Mouse (Mus musculus): ENCODE measurements around the gene Dnase1l1. TPM values are rescaled to one million over a fixed set of nuclear protein-coding genes. Genes with fewer than 3 reads are reported as not detected.

The Dnase1l1 gene
- polyA plus RNA-seq (2017; shearing (Covaris generic)): 20.1 TPM

DNA sequence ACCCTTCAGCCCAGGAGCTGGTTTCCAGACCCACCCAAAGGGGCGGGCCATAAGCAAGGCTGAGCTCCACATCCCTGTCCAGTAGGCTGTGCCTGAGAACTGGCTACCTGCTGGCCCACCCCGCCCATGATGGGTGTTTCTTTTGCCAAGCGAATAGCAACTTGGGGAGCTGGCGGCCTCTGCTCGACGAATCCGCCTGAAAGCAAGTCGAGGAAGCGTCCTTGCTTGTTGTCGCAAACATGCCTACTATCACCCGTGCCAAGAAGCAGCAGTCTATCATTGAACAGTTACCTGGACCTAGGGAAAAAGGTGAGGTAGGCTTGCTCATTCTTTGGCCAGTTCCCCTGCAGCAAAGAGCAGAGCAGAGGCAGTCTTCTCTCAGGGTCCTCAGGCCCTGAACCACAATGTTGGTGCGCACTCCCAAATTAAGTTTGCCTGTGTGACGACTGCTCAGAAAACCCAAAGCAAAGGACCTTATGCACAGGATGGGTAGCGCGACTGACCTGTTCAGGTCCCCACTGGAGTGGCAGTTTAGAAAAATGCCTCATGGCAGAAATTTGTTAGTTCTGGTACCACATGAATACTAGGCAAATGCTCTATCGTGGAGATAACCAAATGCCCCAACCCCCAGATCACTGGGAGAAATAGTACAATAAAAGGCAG is at the start of gene Dnase1l1, which contains the start of gene Taz:
Gene Dnase1l1, minus strand, starts transcription at position 606 of the 663 bp plus-strand sequence.
Gene Taz, plus strand, starts transcription at position 181 of the 663 bp plus-strand sequence.

DNA sequence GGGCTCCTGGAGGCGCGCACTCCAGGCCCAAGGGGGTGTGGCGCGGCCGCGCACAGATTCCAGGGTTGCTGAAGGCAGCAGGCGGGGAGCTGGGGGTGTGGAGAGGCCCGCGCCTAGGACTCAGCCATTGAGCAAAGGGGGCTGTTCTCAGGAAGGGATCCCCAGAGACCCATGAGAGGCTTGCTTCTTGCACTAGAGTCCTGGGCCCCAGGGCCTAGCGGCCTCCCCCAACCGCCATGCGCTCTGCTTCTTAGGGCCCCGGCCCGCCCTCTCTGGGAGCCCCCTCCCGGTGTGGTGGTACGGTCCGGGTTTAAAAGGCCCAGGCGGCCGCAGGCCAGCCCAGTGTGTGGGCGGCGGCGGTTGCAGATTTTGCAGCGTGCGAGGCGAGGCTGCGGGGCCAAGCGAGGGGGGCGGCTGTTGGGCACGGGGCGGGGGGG is 46.6 kb upstream of the Dnase1l1 start, which contains the start of gene Plxna3:
Gene Plxna3, plus strand, starts transcription at position 342 of the 437 bp plus-strand sequence.

DNA sequence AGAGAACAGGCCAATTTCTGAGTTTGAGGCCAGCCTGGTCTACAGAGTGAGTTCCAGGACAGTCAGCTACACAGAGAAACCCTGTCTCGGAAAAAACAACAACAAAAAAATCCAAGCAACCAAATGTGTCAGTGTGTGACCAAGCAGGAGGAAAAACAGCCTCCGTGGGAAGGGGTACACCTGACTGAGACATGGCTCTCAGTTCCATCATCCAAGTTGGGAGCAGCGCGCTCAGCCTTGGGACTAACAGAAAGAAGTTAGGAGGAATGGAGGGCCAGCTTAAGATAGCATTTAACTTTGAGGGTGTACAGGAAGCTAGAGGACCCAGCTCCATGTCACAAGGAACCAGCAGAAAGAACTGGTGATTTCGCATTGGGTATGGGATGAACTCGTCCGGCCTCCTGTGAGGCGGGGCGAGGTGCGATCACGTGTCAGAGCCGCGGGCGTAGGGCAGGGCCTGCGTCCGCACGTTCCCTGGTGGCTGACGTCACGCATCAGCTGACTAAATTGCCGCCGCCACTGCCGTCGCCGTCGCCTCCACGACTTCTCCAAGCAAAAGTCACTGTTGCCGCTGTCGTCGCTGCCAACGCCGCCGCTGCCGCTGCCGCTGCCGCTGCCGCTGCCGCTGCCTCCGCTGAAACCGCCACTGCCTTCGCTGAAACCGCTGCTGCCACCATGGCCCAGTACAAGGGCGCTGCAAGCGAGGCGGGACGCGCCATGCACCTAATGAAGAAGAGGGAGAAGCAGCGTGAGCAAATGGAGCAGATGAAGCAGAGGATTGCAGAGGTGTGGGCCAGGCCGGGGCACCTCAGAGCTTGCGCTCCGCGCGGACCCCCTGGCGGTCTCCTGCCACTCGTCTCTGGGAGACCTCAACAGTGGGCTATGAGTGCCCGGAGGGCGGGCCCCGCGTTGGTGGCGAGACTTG is 30.7 kb upstream of the Dnase1l1 start, which contains the start of gene Fam50a:
Gene Fam50a, plus strand, starts transcription at position 494 of the 925 bp plus-strand sequence.

DNA sequence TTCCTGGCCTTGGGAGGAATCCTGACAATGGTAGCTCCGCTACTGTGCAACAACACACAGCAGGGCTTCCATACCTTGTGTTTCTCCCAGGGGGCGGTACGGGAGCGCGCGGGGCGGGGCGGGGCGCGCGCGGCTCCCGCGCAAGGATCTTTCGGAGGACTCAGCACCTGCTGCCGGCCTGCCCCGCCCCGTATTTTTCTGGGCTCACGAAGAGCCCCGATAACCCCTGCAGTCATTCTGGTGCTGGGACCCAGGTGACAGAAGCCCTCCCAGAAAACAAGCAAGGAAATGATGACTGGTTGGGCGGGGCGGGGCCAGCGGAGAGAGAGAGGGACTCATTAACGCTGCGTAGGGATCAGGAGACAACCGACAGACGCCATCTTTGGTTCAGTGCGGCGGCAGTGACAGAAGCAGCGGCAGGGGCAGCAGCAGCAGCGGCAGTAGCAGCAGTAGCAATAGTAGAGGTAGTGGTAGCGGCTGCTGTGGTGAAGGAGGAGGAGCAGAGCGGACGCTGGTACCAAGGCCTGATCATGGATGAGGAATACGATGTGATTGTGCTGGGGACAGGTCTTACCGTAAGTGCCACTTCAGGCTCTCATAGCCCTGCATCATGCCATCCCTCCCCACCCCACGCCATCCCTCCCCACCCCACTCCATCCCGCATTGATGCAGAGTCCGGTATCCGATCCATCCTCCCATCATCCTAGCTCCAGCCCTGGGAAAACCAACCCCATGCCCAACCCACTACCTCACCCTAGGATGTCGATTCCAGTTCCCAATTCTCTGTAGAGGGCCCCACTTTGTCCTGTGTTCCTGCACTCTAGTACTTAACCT is 22.9 kb upstream of the Dnase1l1 start, which contains the start of gene Gdi1:
Gene Gdi1, plus strand, starts transcription at position 132 of the 834 bp plus-strand sequence.

DNA sequence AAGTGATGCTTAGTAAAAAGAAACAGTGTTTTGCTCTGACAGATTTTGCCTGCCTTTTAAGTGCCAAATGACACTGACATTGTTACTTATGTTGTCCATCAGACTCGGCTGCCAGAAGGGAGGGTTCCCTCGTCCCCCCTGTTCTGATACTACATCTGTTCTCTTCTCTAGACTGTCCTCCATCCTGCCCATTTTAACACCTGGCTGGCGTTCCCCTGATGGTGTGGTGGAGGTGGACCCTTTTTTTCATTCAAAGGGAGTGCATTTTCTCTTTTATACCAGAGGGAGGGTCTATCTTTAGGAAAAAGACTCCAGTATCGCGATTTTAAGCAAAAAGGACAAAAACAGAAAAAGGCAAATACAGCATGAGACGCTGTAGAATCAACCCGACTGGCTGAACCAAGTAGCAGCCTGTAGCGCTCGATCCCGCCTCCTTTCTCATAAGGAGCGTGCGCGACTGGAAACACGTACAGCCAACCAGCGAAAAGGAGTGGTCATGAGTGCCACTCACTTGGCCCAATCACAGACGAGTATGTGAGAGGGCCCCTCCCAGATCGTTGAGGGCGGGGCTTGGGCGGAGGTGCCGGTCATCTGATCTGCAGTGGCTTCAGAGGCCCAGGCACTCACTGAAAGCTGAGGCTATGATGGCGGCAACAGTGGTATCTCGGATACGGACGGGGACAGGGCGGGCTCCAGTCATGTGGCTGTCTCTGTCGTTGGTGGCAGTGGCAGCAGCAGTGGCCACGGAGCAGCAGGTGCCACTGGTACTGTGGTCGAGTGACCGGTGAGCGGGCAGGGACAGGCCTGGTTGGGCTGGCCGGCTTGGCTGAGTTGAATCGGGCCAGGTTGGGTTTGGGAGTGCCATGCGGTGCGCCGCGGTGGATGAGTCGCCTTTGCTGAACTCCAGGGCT is 14.7 kb upstream of the Dnase1l1 start, which contains the start of gene Atp6ap1:
Gene Atp6ap1, plus strand, starts transcription at position 560 of the 911 bp plus-strand sequence.

DNA sequence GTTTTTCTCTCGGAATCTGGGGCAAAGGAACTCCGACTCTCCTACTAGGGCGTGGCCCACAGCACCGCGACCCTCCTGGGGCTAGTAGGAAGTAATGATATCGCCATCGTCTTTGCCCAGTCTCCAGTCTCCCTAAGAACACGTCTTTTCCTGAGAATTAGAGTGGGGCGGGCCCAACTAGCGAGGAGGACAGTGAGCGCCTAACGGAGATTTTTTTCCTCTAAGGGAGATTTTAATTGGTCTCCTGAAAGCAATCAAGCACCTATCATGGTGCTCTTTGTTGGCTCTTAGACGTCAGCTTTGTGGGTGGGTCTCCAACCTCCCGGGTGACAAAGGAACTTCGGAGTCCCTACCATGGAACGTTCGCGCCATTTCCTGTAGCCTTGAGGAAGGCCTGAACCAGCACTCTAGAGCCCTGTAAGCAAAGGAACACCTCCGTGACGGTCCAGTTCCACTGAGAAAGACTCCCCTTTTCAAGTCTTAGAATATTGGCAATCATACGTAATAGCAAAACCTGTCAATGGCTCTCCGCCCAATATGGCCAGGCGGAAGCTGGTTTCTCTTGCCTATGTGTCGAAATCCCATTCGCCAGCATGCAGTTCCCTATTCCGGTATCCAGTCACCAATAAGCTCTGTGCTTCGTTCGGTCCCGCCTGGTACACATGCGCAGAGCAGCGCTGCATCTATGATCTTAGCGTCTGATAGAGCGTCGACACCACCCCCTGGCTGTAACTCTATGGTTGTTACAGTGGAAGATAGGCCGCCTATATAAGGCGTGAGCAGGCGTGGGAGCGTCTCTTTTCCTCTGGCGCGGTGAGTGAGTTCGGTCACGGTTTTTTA is 11.9 kb downstream of the Dnase1l1 start, which contains the start of gene Rpl10:
Gene Rpl10, plus strand, starts transcription at position 751 of the 840 bp plus-strand sequence.

DNA sequence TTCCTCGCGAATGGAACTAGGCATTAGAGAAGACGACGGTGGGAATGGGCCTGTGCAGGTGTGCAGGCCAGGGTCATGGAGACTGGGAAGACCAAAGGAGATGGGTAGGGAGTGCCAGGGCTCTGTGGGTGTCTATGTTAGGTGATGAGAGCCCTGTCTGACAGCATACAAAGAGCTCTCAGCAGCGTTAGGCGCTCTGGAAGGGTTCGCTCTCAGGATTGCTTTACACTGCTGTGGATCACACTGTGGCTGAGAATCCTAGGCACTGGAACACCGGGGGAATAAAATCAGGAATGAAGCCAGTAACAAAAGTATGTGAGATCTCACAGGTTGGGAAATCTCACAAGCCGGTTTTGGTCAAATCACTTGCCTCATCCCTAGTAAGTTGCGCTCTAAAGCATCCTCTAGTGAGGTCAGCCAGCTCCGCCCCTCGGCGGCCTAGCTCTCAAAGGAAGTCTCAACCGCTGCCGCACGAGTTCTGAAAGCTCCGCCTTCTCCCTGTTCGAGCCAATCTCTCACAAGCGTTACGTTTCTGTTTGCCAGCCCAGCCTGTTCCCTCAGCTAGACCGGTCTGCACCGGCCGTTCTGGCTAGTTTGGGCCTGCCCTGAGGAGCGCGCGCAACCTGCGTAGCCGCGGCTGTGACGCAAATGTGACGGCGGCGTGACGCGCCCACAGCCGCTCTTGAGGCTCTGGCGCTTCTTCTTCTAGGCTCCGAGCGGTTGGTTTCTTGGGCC is 27.8 kb downstream of the Dnase1l1 start, which contains the start of gene Emd:
Gene Emd, plus strand, starts transcription at position 535 of the 735 bp plus-strand sequence.

DNA sequence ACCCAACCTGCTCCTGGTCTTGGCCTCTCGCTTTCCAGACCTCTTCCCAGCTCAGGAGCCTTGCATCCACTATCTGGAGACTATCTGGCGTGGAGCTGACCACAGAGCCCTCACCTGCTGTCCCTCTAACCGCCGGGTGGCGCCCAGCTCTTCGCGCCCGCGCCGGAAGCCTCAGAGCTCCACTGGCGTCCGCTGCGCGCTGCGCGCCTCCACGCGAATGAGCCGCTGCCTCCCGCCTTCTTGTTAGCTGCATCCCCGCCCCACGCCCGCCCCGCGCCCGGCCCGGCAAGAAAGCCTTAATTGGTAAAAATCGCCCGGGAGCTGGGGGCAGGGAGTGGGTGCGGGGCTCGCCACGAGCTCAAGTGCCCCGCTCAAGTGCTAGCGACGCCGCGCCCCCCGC is 32.5 kb downstream of the Dnase1l1 start, which contains the start of gene Flna:
Gene Flna, minus strand, starts transcription at position 206 of the 400 bp plus-strand sequence.

Other genes with a start within 250 kb of the Dnase1l1 start
- not detected for gene Opn1mw, start 154.9 kb downstream of the Dnase1l1 start, polyA plus RNA-seq (2017; shearing (Covaris generic))
- 41.3 TPM for gene Mecp2, start 147.0 kb downstream of the Dnase1l1 start, polyA plus RNA-seq (2017; shearing (Covaris generic))
- gene Tex28, start 114.5 kb downstream of the Dnase1l1 start, polyA plus RNA-seq (2017; shearing (Covaris generic)): not detected
- gene Tktl1, start 105.1 kb downstream of the Dnase1l1 start, polyA plus RNA-seq (2017; shearing (Covaris generic)): 1.2 TPM
- gene Flna, start 32.5 kb downstream of the Dnase1l1 start, polyA plus RNA-seq (2017; shearing (Covaris generic)): 292 TPM
- 63.2 TPM for gene Emd, start 27.6 kb downstream of the Dnase1l1 start, polyA plus RNA-seq (2017; shearing (Covaris generic))
- 51.2 TPM for gene Rpl10, start 11.5 kb downstream of the Dnase1l1 start, polyA plus RNA-seq (2017; shearing (Covaris generic))
- 152 TPM for gene Taz, start 425 bp downstream of the Dnase1l1 start, polyA plus RNA-seq (2017; shearing (Covaris generic))
- 159 TPM for gene Atp6ap1, start 14.8 kb upstream of the Dnase1l1 start, polyA plus RNA-seq (2017; shearing (Covaris generic))
- gene Gdi1, start 22.7 kb upstream of the Dnase1l1 start, polyA plus RNA-seq (2017; shearing (Covaris generic)): 326 TPM
- gene Fam50a, start 30.7 kb upstream of the Dnase1l1 start, polyA plus RNA-seq (2017; shearing (Covaris generic)): 77.1 TPM
- gene Plxna3, start 46.7 kb upstream of the Dnase1l1 start, polyA plus RNA-seq (2017; shearing (Covaris generic)): 6.1 TPM
- 54.8 TPM for gene Lage3, start 71.3 kb upstream of the Dnase1l1 start, polyA plus RNA-seq (2017; shearing (Covaris generic))
- 66.6 TPM for gene Ubl4a, start 90.9 kb upstream of the Dnase1l1 start, polyA plus RNA-seq (2017; shearing (Covaris generic))
- gene Slc10a3, start 91.0 kb upstream of the Dnase1l1 start, polyA plus RNA-seq (2017; shearing (Covaris generic)): 42.3 TPM
- gene Fam3a, start 110.9 kb upstream of the Dnase1l1 start, polyA plus RNA-seq (2017; shearing (Covaris generic)): 38.5 TPM
- gene Ikbkg, start 111.0 kb upstream of the Dnase1l1 start, polyA plus RNA-seq (2017; shearing (Covaris generic)): 44.6 TPM
- gene G6pdx, start 146.9 kb upstream of the Dnase1l1 start, polyA plus RNA-seq (2017; shearing (Covaris generic)): 57.8 TPM
- gene Gm6880, start 199.1 kb upstream of the Dnase1l1 start, polyA plus RNA-seq (2017; shearing (Covaris generic)): not detected